Mouse (Mus musculus): ENCODE data around the gene Hk1. TPM values are rescaled to one million over a fixed set of nuclear protein-coding genes. Genes with fewer than 3 reads are reported as not detected.

Hk1 gene
- polyA plus RNA-seq, 1 experiment from 2014 or later, result 24.1 TPM

DNA sequence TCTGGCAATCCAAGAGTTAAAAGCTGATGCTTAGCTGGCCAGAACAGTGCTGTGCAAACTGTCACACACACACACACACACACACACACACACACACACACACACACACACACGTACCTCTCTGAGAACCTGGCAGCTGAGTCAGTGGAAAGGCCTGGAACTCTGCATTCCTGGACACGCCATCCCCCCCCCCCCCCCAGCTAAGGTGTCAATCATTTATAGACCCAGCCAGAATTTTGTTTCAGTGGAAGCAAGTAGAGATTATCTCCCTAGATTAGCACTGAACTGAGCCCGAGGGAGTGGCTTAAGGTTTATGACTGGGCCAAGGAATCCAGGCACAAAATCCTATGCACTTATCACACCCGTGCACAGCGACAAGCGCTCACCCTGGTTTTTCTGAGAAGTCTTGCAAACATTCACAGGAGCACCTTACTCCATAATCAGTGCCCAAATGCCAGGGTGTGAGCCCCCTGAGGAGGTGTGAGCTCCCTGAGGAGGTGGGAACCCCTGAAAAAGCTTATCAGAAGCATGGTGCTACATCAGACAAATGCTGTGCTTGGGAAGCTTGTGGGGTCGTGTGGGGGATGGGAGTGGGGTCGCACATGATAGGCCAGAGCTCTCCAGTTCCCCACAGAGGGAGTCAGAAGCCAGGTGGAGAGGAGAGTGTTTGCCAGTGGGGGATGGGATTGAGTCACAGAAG is 33.3 kb upstream of the Hk1 start:
- peak; percentile 80 for ATAC-seq (replicated peaks; ENCODE audit: low FRiP score, low TSS enrichment, low read depth)
- Histone ChIP-seq H3K9me3 (ENCODE audit: control insufficient read depth, low read length) (no peaks in the 10 kb centered on the region), H3K36me3 (ENCODE audit: control insufficient read depth, insufficient read depth, low read length) (no peaks in the 10 kb centered on the region), H3K9ac (ENCODE audit: low read length) (no peak overlapping the region), H3K4me3 (ENCODE audit: low read depth, low read length) (no peak overlapping the region), H3K27ac (ENCODE audit: low read depth) (peak overlapping the region; percentile 75), H3K4me2 (ENCODE audit: low read length) (peak overlapping the region; percentile 27; the same call in 1 of the 2 replicates), H3K4me1 (replicated peaks; ENCODE audit: control insufficient read depth, insufficient read depth, low read length) (peaks cover 7% of the 10 kb centered on the region; the same call in 1 of the 2 replicates), H3K27me3 (replicated peaks; ENCODE audit: control insufficient read depth, insufficient read depth, low read length) (no peaks in the 10 kb centered on the region)
- DNase-seq (ENCODE audit: low spot score), result peak; percentile 72
- 10% methylated on average over 8 of the region's 8 CpGs for WGBS

DNA sequence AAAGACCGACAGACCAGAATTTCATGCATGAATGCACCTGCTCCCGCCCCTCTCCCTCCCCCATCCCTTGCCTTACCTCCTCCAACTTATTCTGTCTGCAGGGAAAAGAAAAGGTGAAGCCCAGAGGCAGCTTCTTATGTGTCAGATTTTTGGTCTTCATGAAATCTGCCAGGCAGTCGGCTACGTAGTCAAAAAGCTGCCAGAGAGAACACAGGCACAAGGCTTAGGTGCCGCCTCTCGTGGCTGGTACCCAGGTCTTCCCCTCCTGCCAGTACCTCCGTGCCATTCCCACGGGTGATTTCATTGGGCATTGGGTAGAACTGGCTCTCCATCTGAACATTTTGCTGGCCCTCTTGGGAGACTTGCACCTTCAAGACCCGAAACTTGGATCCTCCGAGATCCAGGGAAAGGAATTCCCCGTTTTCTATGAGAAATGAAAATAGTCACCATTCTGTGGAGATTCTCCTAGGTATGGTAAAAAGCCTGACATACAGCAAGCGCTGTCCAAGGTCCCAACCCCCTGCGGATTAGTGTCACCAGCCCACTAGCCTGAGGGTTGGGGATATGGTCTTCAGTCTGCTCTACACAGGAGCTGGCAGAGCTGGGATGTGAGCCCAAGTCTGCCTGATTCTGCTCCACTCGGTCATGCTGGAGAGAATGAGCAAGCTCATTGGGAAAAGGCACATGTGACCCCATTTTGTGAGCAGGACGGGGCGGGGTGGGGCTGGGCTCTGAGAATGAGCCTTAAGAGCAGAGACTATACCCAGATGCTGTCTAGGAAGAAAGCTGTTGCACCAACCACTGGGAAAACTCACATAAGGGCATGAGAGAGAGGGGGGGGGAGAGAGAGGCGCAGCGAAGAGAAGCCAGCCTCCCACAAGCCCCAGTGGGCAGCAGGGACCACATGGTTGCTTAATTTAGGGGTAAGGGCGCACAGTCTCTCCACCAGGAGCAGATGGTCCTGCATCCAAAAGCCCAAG is 32.0 kb upstream of the Hk1 start:
- no peaks in the 10 kb centered on the region for H3K36me3 ChIP-seq (ENCODE audit: control insufficient read depth, insufficient read depth, low read length)
- no peak overlapping the region for H3K4me3 ChIP-seq (ENCODE audit: low read depth, low read length)
- H3K27ac ChIP-seq (ENCODE audit: low read depth), result no peak overlapping the region
- no peaks in the 10 kb centered on the region for H3K9me3 ChIP-seq (ENCODE audit: control insufficient read depth, low read length)
- 71% methylated on average over 19 of the region's 19 CpGs for WGBS
- no peak overlapping the region for H3K4me2 ChIP-seq (ENCODE audit: low read length)
- ATAC-seq (replicated peaks; ENCODE audit: low FRiP score, low TSS enrichment, low read depth) (no peak), DNase-seq (ENCODE audit: low spot score) (no peak)
- H3K27me3 ChIP-seq (replicated peaks; ENCODE audit: control insufficient read depth, insufficient read depth, low read length), result no peaks in the 10 kb centered on the region
- peaks cover 7% of the 10 kb centered on the region; the same call in 1 of the 2 replicates for H3K4me1 ChIP-seq (replicated peaks; ENCODE audit: control insufficient read depth, insufficient read depth, low read length)
- no peak overlapping the region for H3K9ac ChIP-seq (ENCODE audit: low read length)

GRCm38 (mm10) chr10:62410943-62411342 is 31.2 kb upstream of the Hk1 start:
- ATAC-seq (replicated peaks; ENCODE audit: low FRiP score, low TSS enrichment, low read depth) (no peak), DNase-seq (ENCODE audit: low spot score) (peak; percentile 81)
- Histone ChIP-seq H3K4me2 (ENCODE audit: low read length) (no peak overlapping the region), H3K9me3 (ENCODE audit: control insufficient read depth, low read length) (no peaks in the 10 kb centered on the region), H3K27ac (ENCODE audit: low read depth) (no peak overlapping the region), H3K9ac (ENCODE audit: low read length) (no peak overlapping the region), H3K4me3 (ENCODE audit: low read depth, low read length) (no peak overlapping the region), H3K36me3 (ENCODE audit: control insufficient read depth, insufficient read depth, low read length) (no peaks in the 10 kb centered on the region), H3K4me1 (replicated peaks; ENCODE audit: control insufficient read depth, insufficient read depth, low read length) (peaks cover 7% of the 10 kb centered on the region; the same call in 1 of the 2 replicates), H3K27me3 (replicated peaks; ENCODE audit: control insufficient read depth, insufficient read depth, low read length) (no peaks in the 10 kb centered on the region)
- 16% methylated on average over 5 of the region's 5 CpGs for WGBS

- H3K27me3 ChIP-seq (replicated peaks; ENCODE audit: control insufficient read depth, insufficient read depth, low read length), result no peaks in the 10 kb centered on the region
- peak overlapping the region; percentile 13; the same call in 1 of the 2 replicates for H3K4me3 ChIP-seq (ENCODE audit: low read depth, low read length)
- no peaks in the 10 kb centered on the region for H3K9me3 ChIP-seq (ENCODE audit: control insufficient read depth, low read length)
- H3K9ac ChIP-seq (ENCODE audit: low read length), result no peak overlapping the region
- peak; percentile 77 for DNase-seq (ENCODE audit: low spot score)
- H3K4me1 ChIP-seq (replicated peaks; ENCODE audit: control insufficient read depth, insufficient read depth, low read length), result peaks cover 6% of the 10 kb centered on the region; the same call in 1 of the 2 replicates
- ATAC-seq (replicated peaks; ENCODE audit: low FRiP score, low TSS enrichment, low read depth), result 0 out of 2 replicates have a peak, but pooled peaks have one; percentile 43
- 31% methylated on average over 14 of the region's 14 CpGs for WGBS
- peak overlapping the region; percentile 29; the same call in 1 of the 2 replicates for H3K27ac ChIP-seq (ENCODE audit: low read depth)
- no peaks in the 10 kb centered on the region for H3K36me3 ChIP-seq (ENCODE audit: control insufficient read depth, insufficient read depth, low read length)
- peak overlapping the region; percentile 38 for H3K4me2 ChIP-seq (ENCODE audit: low read length)
Measured at GRCm38 (mm10) chr10:62404901-62405300, 25.2 kb upstream of the Hk1 start.

DNA sequence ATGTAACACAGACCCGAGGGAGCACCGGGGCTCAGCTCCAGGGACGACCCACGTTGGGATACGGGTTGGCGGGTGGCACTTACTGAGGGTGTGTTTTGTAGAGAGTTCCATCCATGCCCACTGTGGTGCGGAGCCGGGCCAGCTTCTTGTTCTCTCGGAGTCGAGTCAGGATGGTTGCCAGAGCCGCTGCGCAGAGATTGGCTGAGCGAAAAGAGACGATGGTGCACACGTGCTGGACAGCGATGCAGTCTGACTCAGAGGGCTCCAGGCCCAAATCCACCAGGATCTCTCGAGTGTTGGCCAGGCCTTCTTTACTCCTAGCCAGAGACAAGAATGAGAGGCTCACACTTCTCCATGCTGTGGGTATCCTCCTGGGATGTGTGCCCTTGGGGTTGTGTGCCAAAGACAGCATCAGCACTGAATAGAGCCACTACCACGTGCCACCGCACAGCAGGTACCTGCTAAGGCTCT is 22.0 kb upstream of the Hk1 start:
- 85% methylated on average over 19 of the region's 19 CpGs for WGBS
- no peaks in the 10 kb centered on the region for H3K36me3 ChIP-seq (ENCODE audit: control insufficient read depth, insufficient read depth, low read length)
- no peak overlapping the region for H3K4me2 ChIP-seq (ENCODE audit: low read length)
- no peak overlapping the region for H3K9ac ChIP-seq (ENCODE audit: low read length)
- no peak overlapping the region for H3K27ac ChIP-seq (ENCODE audit: low read depth)
- H3K4me1 ChIP-seq (replicated peaks; ENCODE audit: control insufficient read depth, insufficient read depth, low read length), result peaks cover 6% of the 10 kb centered on the region; the same call in 1 of the 2 replicates
- ATAC-seq (replicated peaks; ENCODE audit: low FRiP score, low TSS enrichment, low read depth), result no peak
- no peak overlapping the region for H3K4me3 ChIP-seq (ENCODE audit: low read depth, low read length)
- no peaks in the 10 kb centered on the region for H3K27me3 ChIP-seq (replicated peaks; ENCODE audit: control insufficient read depth, insufficient read depth, low read length)
- no peak for DNase-seq (ENCODE audit: low spot score)
- no peaks in the 10 kb centered on the region for H3K9me3 ChIP-seq (ENCODE audit: control insufficient read depth, low read length)

DNA sequence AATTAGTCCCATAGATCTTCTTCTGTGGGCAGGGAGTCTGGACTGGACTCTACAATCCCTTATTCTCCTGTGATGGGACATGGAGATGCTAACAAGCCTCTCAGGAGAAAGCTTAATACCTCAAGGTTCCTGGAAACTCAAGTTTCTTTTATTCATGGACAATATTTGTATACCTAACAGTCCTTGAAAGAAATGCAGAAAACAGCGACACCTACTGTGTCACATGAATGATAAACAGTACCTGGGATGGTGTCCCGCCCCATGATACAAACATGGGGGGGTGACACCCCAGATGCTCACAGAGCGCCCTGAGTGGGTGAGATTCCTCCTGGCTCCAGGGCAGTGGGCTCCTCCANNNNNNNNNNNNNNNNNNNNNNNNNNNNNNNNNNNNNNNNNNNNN is 3.3 kb upstream of the Hk1 start:
- WGBS, result 81% methylated on average over 3 of the region's 3 CpGs
- Histone ChIP-seq H3K4me3 (ENCODE audit: low read depth, low read length) (no peak overlapping the region), H3K4me1 (replicated peaks; ENCODE audit: control insufficient read depth, insufficient read depth, low read length) (no peaks in the 10 kb centered on the region), H3K4me2 (ENCODE audit: low read length) (no peak overlapping the region), H3K9me3 (ENCODE audit: control insufficient read depth, low read length) (no peaks in the 10 kb centered on the region), H3K27ac (ENCODE audit: low read depth) (no peak overlapping the region), H3K9ac (ENCODE audit: low read length) (no peak overlapping the region), H3K36me3 (ENCODE audit: control insufficient read depth, insufficient read depth, low read length) (no peaks in the 10 kb centered on the region), H3K27me3 (replicated peaks; ENCODE audit: control insufficient read depth, insufficient read depth, low read length) (no peaks in the 10 kb centered on the region)
- DNase-seq (ENCODE audit: low spot score) (no peak), ATAC-seq (replicated peaks; ENCODE audit: low FRiP score, low TSS enrichment, low read depth) (no peak)

GRCm38 (mm10) chr10:62380936-62381335 is 1.2 kb upstream of the Hk1 start:
- Histone ChIP-seq H3K4me3 (ENCODE audit: low read depth, low read length) (no peak overlapping the region), H3K27me3 (replicated peaks; ENCODE audit: control insufficient read depth, insufficient read depth, low read length) (no peaks in the 10 kb centered on the region), H3K9ac (ENCODE audit: low read length) (no peak overlapping the region), H3K4me2 (ENCODE audit: low read length) (no peak overlapping the region), H3K27ac (ENCODE audit: low read depth) (no peak overlapping the region), H3K36me3 (ENCODE audit: control insufficient read depth, insufficient read depth, low read length) (no peaks in the 10 kb centered on the region), H3K9me3 (ENCODE audit: control insufficient read depth, low read length) (no peaks in the 10 kb centered on the region), H3K4me1 (replicated peaks; ENCODE audit: control insufficient read depth, insufficient read depth, low read length) (no peaks in the 10 kb centered on the region)
- DNase-seq (ENCODE audit: low spot score) (no peak), ATAC-seq (replicated peaks; ENCODE audit: low FRiP score, low TSS enrichment, low read depth) (no peak)

DNA sequence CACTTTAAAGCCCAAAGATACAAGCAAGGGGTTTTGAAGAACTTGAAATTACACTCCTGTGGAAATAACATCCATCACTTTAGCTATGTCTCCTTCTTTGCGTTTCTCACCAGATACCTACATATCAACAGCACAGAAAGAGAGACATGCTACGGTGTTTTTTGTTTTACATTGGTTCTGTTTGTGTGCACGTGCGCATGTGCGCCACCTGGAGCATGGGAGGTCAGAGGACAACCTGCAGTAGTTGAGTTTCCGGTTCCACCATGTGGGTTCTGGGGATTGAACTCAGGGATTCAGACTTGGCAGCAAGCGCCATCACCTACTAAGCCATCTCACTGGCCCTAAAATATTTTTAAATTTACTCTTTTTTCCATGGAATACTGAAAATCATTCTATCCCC is 20.9 kb downstream of the Hk1 start:
- no peak overlapping the region for H3K4me2 ChIP-seq (ENCODE audit: low read length)
- 0 out of 2 replicates have a peak, but pooled peaks cover 4% of the 10 kb centered on the region for H3K9me3 ChIP-seq (ENCODE audit: control insufficient read depth, low read length)
- no peak overlapping the region for H3K4me3 ChIP-seq (ENCODE audit: low read depth, low read length)
- DNase-seq (ENCODE audit: low spot score), result no peak
- no peaks in the 10 kb centered on the region for H3K4me1 ChIP-seq (replicated peaks; ENCODE audit: control insufficient read depth, insufficient read depth, low read length)
- ATAC-seq (replicated peaks; ENCODE audit: low FRiP score, low TSS enrichment, low read depth), result no peak
- H3K9ac ChIP-seq (ENCODE audit: low read length), result no peak overlapping the region
- 88% methylated on average over 7 of the region's 7 CpGs for WGBS
- H3K36me3 ChIP-seq (ENCODE audit: control insufficient read depth, insufficient read depth, low read length), result no peaks in the 10 kb centered on the region
- H3K27ac ChIP-seq (ENCODE audit: low read depth), result no peak overlapping the region
- no peaks in the 10 kb centered on the region for H3K27me3 ChIP-seq (replicated peaks; ENCODE audit: control insufficient read depth, insufficient read depth, low read length)
